Mouse (Mus musculus) cortical plate, adult 2 months (tissue): ENCODE measurements around the gene Rnf31.

Experiments
- CTCF ChIP-seq: fragments of 200-500 bp; IDR thresholded peaks from 2 replicates; pipeline ENCODE4 v1.5.1; 2011; ENCODE audit warnings: mild to moderate bottlenecking, control low read depth, low read length; ENCODE audit not compliant: insufficient read depth; ENCODE audit errors: extremely low read depth
- POLR2A ChIP-seq: fragments of 200-500 bp; IDR thresholded peaks from 2 replicates; pipeline ENCODE4 v1.6.1; 2011; ENCODE audit warnings: mild to moderate bottlenecking, low read length, control low read depth; ENCODE audit not compliant: insufficient read depth; ENCODE audit errors: extremely low read depth

DNA sequence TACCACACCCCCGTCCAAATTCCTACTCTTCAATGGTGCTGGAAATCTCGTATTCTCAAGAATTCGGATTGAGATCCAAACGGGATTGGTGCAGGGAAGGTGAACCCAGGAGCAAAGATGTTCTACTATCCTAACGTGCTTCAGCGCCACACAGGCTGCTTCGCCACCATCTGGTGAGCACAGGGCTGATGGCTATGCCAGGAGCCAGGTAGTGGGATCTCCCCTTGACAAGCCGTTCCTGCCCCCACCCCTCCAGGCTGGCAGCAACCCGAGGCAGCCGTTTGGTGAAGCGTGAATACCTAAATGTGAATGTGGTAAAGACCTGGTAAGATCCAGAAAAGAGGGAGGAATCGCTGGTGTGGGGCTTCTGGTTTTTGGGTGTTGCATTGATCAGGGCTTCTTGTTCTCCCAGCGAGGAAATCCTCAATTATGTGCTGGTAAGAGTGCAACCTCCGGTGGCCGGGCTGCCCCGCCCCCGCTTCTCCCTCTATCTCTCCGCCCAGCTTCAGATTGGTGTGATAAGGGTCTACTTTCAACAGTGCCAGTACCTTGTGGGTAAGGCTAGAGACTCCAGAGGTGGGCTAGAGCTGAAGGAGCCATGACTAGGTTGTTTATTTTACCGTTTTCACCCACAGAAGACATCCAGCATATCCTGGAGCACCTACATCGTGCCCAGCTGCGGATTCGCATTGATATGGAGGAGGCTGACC is 27.1 kb downstream of the Rnf31 start:
- TF ChIP-seq CTCF (no peak), POLR2A (no peak)
